Mouse (Mus musculus) c-Kit-positive CD71-positive TER-119-negative erythroid progenitor cells, embryonic 14.5 days (primary cell): ENCODE data around the gene Dlg2.

Source experiments
- DNase-seq: peaks from one replicate; pipeline ENCODE4 v3.0.0-alpha.2; 2013; ENCODE audit warnings: low read depth

The Dlg2 gene

DNA sequence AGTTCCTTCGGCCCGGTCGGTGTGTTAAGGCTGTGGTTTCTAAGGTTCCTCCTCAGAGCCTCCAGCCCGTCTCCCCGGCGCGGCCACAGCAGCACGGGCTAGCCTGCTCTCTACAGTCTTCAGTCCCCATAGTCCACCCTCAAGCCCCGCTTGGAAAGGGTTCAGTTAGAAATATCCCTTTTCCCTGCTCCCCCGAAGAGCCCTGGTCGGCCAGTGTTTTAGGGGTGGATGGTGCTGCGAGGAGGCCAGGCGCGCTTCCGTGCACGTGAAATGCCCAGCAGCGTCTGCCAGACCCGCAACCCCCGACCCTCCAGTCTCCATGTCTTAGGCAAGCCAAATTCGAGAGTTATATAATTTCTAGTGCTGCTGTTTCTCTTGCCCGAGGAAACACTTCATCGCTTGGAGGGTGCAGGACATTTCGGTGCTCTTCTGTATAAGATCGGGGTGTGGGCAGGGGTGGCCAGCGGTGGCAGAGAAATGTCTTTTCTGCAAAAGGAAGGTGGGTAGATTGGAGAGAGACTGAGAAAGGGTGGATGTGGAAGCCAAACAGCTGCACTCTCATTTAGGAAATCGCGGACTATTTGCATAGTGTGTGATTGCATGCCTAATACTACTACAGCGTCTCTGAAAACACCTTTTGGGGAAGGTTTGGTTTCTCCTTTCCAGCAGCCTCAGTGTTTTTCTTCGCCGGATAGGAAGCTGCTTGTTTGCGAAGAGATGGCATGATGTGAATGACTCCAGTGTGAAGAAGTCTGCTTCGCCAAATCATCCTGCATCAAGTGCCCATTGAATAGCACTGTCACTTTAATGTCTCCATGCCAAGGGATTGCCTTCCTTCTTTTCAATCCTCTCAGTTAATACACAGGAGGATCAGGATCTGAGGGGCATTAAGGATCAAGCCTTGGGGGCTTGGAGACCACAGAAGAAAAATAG lies at the start of gene Dlg2:
TSS of gene Dlg2 (plus strand) at position 360 of the 933 bp plus-strand sequence.
- no peak for DNase-seq

DNA sequence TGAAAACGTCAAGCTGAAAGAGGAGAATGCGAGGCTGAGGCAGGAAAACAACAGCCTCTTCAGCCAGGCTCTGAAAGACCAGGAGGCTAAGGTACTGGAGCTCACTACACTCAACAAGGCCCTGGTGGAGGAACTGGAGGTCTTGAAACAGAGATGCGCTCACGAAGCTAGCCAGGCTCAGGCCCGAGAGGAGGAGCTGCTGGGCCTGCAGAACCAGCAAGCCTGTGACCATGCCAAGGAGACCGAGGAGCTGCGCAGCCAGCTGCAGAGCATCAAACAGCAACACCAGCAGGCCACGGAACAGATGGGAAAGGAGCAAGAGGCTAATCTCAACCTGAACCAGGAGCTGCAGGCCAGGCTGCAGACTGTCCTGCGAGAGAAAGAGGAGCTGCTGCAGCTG lies 49.5 kb upstream of the Dlg2 start:
- DNase-seq: no peak

DNA sequence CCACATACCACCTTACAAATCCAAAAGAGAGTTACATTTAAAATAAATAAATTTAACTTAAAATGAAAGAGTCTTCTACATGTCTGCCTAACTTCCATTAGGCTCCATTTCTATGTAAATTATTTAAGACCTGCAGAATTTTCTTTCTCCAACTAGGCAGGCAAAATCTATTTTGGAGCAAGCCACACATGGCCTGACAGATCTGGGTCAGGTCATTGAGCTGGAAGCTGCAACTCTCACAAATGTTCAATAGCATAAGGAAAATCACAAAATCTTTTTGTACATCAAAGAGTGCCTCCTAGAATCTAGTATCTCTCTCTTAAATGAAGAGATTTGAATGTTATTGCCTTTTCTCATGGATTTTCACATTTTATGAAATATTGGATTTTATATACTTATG lies 44.3 kb upstream of the Dlg2 start:
- no peak for DNase-seq

DNA sequence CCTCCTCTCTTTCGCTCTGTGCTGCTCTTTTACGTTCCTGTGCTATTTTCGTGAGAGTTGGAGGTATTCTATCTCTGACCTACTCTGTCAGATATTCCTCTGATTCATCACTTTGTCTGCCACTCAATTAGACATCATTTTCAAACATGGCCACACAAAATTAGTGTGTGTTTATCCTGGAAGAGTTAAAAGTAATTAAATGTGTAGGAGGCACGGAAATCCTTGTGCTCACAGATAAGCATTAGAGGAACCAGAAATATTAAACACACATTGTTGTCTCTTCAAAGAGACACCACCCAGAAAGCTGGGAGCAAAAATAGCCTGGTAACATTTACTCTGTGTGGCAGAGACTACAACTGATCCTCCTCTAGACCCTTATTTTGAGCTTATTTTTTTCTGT lies 36.4 kb upstream of the Dlg2 start:
- no peak for DNase-seq

DNA sequence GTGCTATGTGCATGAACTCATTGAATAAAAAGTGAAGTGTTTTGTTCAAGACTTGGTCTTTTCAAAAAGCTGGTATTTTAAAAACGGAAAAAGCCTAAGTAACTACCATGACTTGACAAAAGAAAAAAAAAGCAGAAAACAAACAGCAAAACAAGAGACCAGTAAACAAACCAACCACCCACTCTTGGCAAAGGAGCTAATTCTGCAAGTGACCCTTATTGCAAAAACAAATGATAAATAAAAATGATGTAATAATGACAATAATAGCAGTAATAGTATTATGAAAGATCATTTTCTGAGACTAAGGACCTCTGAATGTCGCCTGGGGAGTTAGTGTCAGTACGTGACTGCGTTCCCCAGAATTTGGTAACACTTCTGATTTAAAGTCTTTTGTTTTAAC lies 34.4 kb upstream of the Dlg2 start:
- no peak for DNase-seq

DNA sequence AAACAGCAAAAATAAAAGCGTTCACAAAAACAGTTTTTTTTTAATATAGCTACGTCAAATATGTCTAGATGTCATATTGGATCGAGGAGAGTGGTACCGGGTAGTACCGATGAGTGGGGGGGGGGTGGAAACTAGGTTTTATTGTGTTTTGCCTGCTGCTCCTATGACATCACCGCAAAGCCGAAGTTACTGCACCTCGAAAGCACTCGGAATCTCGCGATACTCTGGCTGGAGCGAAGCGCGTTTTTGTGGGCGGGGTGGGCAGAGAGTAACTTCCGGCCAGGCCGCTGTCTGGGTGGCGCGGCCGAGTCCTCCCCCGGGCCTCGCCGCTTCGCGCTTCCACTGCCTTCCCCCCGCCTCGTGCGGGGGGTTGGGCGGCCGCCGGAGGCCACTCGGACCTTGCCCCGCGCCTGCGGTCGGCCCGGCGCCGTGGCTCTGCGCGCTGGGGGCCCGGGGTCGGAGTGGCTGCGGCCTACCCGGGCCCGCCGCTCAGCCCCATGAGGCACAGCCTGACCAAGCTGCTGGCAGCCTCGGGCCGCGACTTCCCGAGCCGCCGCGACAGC lies 33.9 kb upstream of the Dlg2 start, which contains the start of gene Crebzf:
TSS of gene Crebzf (plus strand) at position 212 of the 563 bp plus-strand sequence.
- DNase-seq: peak; percentile 96

DNA sequence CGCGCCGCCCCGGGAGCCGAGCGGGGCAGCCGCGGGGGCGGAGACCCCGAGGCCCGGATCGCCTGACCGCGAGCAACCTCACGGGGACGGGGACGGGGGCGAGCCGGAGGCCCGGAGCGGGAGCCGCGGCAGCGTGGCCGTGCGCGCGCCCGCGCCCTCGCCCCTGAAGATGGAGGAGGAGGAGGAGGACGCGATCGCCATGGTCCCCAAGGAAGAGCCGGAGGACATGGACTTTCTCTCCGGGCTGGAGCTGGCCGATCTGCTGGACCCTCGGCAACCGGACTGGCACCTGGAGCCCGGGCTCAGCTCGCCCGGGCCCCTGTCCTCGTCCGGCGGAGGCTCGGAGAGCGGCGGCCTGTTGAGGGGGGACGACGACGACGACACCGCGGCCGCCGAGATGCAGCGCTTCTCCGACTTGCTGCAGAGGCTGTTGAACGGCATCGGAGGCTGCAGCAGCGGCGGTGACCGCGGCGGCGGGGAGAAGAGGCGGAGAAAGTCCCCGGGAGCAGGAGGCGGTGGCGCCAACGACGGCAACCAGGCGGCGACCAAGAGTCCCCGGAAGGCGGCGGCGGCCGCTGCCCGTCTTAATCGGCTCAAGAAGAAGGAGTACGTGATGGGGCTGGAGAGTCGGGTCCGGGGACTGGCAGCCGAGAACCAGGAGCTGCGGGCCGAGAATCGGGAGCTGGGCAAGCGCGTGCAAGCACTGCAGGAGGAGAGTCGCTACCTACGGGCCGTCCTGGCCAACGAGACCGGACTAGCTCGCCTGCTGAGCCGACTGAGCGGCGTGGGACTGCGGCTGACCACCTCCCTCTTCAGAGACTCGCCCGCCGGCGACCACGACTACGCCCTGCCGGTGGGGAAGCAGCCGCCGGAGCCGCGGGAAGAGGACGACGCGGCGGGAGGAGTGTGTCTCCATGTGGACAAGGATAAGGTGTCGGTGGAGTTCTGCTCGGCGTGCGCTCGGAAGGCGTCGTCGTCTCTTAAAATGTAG lies 33.1 kb upstream of the Dlg2 start:
- no peak for DNase-seq

DNA sequence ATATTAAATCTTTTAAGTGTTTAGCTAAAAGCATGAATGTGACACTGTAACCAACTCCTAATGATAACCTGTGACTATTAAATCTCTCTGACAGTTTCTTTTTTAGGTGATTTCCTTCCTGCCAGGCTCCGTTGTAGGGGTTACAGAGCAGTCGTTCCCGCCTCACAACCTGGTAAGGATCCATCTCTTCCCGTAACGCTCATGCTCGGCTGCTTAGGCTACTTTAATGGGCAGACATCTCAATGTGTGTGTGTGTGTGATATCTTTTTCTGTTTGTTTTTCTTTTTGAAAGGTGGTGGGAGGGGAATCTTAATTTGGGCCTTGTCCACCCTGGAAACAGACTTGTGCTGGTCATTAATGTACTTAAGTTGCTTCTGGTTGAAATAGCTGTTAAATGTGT lies 32.3 kb upstream of the Dlg2 start:
- no peak for DNase-seq

DNA sequence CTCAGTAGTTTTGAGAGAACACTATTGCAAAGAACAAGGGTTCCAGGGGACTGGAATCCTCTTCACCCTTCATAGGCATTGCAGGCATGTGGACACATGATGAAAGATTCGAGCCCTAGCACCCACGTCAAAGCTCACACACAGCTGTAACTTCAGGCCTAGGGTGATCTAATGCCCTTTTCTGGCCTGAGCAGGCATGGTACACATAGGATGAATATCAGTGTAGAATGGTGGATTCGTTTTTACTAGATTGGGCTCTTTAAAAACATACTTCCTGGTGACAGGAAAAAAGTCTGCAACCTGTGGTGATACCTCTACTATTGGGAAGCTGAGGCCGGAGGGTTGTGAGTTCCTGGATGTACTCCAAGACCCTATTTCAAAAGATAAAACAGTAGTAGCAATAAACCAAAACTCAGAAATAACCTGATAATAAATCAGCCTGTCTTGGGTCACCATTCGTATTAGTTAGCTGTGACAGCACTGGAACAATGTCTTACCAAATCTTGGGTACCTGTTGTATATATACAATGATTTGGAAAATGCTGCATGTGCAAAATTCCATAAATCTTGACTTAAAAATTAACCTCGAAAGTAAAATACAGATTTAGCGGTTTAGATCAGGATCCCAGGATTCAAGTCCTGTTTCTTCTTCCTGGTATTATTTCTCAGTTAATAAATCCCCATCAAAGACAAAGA lies 20.2 kb upstream of the Dlg2 start:
- no peak for DNase-seq

DNA sequence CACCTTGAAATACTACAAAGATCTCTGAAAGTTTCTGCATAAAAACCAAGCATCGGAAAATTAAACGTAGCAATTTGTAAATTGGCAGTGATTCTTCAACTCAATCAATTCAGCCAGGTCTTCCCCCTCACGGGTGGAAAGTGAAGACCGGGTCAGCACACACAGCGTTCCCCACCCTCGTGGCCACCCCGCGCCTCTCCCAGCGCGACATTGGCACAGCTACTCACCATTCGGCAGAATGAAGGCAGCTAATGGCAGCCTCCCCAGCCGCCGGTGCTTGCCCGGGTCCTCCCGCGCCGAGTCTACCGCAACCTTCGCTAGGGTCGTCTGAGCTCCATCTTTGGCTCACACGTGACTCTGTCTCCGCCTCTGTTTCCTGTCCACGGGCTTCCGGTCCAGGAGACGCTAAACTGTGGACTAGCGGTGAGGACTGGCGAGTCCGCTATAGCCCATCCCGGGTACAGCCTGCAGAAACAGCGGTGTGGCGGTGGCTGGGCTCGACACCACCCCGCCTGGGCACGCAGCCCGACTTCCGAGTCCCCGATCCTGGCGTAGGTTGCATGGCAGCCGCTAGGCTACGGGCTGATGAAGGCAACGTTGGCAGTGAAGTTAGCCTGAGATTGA lies 19.5 kb upstream of the Dlg2 start, which contains the start of gene Tmem126a:
TSS of gene Tmem126a (minus strand) at position 385 of the 624 bp plus-strand sequence.
- peak; percentile 75 for DNase-seq

DNA sequence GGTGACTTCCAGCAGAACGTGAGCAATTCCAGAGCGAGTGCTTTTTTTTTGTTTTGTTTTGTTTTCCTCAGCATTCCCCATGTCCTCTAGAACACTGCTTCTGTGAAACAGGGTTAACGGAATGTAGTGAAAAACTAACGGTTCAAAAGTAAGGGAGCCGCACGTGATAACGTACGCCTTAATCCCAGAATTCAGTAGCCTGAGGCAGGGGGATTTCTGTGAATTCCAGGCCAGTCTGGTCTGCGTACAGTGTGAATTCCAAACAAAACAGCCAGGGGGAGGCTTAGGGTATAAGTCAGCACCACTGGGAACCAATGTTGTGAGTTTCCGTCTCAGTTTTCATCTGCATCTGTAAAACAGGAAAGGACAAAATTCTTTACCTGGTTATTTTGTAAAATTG lies 19.0 kb upstream of the Dlg2 start:
- no peak for DNase-seq

DNA sequence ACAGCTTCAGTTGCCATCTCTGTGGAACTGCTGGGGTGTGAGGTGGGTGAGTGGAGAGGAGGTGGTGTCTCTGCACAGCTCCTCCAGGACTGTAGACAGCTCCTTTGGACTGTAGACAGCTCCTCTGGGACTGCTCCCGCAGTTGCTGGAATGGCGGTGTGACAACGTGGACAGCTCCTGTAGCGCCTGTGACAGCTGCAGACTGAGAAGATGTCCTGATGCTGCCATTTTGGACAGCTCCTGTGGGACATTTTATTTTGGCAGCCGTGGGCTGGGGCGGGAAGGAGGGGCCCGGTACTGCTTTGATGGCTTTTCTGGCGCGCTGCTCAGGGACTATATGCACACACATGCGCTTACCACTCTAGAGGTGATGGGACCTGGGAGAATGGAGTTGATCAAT lies 16.1 kb upstream of the Dlg2 start:
- no peak for DNase-seq

DNA sequence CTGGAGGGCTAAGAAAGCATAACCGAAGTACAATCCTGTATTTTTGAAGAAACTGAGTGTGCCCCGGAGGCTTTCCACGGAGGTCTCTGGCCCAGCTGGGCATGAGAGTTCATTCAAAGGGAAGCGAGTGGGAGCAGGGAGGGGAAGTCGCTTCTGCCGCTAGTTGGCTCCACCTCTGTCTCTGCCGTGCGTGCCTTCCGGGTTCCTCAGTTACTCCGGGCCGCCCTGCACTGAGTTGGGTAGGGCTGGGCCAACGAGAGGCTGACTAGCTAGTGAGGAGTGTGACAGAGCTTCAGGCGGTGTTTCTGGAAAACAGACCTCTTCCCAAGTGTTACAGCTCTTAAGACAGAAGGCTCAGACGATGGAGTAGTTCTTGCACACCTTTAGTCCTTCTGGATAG lies 15.5 kb upstream of the Dlg2 start:
- no peak for DNase-seq

DNA sequence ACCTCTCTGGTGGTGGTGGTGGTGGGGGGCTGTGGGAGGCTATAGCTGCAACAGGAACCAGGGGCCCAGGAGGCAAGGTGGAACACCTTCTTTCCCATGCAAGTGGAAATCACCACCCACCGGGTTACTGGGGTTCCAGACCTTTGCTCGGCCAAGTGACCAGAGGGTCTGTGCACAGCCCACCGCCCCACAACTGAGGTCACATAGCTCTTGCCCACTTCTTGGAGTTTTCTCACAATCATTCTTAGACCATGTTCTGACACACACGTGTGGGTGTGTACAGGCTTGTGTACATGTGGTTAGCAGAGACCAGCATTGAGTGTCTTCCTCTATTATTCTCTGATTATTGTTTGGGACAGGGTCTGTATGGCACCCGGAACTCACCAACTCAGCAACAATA lies 15.0 kb upstream of the Dlg2 start:
- no peak for DNase-seq

DNA sequence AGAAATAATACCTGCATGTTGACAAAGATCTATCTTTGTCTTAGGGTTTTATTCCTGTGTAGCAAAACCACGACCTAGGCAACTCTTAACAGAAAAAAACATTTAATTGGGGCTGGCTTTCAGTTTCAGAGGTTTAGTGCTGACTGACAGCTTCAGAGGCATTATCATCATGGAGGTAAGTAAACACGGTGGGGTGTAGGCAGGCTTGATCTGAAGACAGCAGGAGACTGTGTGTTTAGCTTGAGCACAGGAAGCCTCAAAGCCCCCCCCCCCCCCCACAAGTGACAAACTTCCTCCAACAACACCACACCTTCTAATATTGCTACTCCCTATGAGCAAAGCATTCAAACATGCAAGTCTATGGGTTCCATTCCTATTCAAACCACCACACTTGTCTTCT lies 3.0 kb upstream of the Dlg2 start:
- no peak for DNase-seq

DNA sequence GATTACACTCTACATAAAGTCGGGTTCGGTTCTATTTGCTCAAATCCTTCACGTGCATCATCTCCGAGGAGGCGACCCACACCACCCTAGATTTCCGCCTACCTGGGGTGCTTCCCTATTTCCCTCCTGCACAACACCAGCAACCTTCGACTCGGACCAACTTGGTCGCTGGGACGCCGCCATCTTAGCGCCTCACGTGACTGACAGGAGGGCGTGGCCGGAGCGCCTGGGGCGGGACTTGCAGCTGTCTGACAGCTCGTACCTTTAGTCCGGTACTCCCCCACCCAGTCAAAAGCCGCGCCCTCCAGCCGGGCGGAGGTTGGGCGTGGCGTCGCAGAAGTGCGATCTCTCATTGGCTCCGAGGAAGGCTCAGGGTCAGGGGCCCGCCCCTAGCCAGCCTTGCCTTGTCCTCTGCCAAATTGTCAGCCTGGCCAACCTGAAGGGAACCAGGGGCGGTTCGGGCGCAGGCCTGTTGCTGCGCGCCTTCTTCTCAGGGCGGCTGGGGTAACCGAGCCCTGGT lies 619 bp upstream of the Dlg2 start, which contains the start of gene Tmem126b:
TSS of gene Tmem126b (minus strand) at position 209 of the 520 bp plus-strand sequence.
- peak; percentile 98 for DNase-seq

DNA sequence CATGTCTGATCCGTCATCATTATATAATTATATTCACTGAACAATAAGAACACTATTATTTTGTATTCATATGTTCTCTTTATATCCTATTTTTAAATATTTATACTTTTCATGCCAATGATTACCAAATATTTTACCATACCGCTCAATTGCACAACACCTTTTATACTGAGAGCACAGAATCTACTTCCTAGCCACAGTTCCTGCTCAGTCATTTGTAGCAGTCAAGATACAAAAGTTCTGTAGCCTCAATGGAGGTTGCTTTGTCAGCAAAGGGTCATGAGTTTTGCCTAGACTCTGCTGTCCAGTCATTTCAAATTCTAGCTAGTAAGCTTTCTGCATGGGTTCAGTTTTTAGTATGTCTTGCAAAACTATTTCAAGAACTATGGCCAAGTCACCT lies 6.1 kb downstream of the Dlg2 start:
- DNase-seq: no peak

DNA sequence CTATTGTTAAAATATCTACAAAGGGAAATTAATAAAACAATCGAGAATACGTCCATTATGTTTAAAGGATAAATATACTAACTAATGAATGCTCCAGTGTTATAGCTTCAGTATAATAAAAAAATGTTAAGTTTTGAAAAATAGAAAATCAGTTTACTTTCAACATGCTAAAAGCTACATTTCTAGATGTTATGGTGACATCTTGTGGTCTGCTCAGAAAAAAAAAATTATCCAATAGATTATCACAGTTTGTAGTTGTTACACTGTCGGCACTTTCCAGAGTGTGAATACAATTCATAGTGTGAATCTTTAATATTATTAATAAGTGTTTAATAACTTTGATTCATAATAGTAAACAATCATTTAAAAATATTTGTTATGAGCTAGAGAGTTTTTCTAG lies 31.7 kb downstream of the Dlg2 start:
- no peak for DNase-seq

DNA sequence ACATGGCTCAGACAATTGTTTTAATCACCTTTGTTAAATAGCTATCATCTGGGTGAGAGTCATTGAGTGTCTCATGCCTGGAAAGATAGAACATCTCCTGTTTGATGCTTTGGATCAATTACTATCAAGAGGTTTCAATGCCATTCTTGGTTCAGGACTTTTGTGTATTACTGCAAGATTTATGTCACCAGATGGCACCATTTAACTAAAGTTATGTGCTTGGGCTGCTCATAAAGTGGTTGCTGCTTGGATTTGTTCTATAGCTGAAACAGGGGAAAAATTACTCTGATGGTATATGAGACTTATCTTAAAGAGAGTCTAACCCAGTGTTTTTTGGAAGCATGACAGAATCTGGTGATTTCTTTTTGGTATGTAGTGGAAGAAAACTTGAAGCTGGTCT lies 35.8 kb downstream of the Dlg2 start:
- no peak for DNase-seq

DNA sequence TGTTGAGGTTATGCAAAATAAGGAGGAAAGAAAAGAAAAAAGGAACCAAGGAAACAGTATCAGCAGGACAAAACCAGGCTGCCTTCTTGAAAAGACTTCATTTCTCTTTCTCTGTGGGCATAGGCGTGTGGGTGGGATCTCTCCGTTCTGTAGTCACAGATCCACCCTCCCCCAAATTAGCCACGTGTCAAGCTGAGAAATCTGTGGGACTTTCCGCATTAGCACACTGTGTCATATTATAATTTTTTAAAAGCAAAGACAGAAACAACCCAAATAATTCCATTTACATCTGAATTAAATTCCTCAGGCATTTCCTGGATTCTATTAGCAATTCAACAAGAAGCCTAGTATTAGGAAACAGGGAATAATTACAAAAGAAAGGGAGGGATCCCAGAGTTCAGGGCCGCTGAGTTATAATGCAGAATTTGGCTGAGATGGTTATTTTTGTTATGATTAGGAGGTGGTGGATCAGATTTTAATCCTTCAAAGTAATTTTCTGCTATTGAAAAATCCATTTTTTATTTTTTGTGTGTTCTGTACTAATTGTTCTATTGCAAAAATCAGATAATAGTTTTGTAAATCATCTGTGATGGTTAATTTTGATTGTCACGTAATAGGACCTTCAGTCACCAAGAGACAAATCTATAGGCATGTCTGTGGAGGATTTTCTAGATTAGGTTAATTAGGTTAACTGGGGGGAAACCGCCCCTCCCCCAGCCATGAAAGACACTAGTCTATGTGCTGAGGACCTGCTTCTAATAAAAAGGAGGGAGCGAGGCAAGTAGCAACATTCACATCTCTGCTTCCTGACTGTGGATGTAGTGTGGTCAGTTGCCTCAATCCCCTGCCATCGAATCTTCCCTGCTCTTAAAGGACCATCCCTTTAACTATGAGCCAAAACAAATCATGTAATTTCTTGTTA lies 63.3 kb downstream of the Dlg2 start:
- no peak for DNase-seq
